Mouse (Mus musculus): ENCODE data around the gene Get4. TPM values are rescaled to one million over a fixed set of nuclear protein-coding genes. Genes with fewer than 3 reads are reported as not detected.

The Get4 gene
- polyA plus RNA-seq, 1 experiment from 2014 or later: 159 TPM

- 0 out of 2 replicates have a peak, but pooled peaks have one; percentile 52 for ATAC-seq (ENCODE audit: insufficient number of reproducible peaks, low FRiP score, low TSS enrichment, low read depth)
- H3K9ac ChIP-seq (ENCODE audit: low read length): no peak overlapping the region
- H3K4me2 ChIP-seq (ENCODE audit: low read depth, severe bottlenecking): no peak overlapping the region
- peaks cover 3% of the 10 kb centered on the region; the same call in 1 of the 2 replicates for H3K36me3 ChIP-seq (ENCODE audit: control insufficient read depth, insufficient read depth, low read length)
- no peak overlapping the region for H3K27ac ChIP-seq (replicated peaks; ENCODE audit: low read depth, low read length)
- no peaks in the 10 kb centered on the region for H3K9me3 ChIP-seq (ENCODE audit: control insufficient read depth, low read length)
- H3K27me3 ChIP-seq (ENCODE audit: control insufficient read depth, insufficient read depth, low read length): no peaks in the 10 kb centered on the region
- no peaks in the 10 kb centered on the region for H3K4me1 ChIP-seq (ENCODE audit: control insufficient read depth, insufficient read depth, low read length)
- peak; percentile 93 for DNase-seq (ENCODE audit: low spot score)
- 5% methylated on average over 15 of the region's 15 CpGs for WGBS
- H3K4me3 ChIP-seq (ENCODE audit: low read depth, low read length): no peak overlapping the region
These were observed 30.1 kb downstream of the Get4 start for GRCm38 (mm10) chr5:139282191-139282590.

DNA sequence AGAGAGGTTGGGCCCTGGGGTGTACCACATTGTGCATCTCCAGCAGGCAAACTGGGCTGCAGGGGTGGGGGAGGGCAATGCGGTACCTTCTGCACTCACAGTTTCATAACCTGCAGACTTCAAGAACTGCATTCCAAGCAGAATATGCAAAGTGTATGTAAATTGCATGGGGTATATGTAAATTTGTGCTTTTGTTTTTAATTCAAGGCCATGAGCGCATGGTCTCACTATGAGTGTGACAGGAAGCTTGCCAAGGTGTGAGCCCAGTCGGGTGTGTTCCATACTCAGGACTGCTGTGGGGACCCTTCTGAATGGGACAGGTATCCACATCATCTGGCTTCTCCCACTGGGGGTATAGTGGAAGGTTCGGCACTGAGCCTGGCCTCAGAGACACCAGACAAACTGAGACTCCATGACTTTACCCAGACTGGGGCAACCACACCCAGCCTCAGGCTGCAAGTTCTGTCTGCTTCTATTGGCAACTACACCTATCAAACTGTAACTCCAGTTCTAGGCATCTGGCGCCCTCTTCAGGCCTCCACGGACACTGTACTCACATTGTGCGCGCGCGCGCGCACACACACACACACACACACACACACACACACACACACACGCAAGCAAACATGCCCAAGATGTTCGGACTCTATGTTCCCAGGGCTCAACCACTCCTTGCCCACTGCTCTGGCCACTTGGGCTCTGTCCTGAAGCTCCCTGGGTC lies 31.5 kb downstream of the Get4 start:
- Histone ChIP-seq H3K4me2 (ENCODE audit: low read depth, severe bottlenecking) (no peak overlapping the region), H3K9ac (ENCODE audit: low read length) (no peak overlapping the region), H3K4me1 (ENCODE audit: control insufficient read depth, insufficient read depth, low read length) (no peaks in the 10 kb centered on the region), H3K27me3 (ENCODE audit: control insufficient read depth, insufficient read depth, low read length) (no peaks in the 10 kb centered on the region), H3K27ac (replicated peaks; ENCODE audit: low read depth, low read length) (no peak overlapping the region), H3K36me3 (ENCODE audit: control insufficient read depth, insufficient read depth, low read length) (peaks cover 3% of the 10 kb centered on the region; the same call in 1 of the 2 replicates), H3K4me3 (ENCODE audit: low read depth, low read length) (no peak overlapping the region), H3K9me3 (ENCODE audit: control insufficient read depth, low read length) (no peaks in the 10 kb centered on the region)
- DNase-seq (ENCODE audit: low spot score) (no peak), ATAC-seq (ENCODE audit: insufficient number of reproducible peaks, low FRiP score, low TSS enrichment, low read depth) (no peak)
- 94% methylated on average over 14 of the region's 14 CpGs for WGBS

GRCm38 (mm10) chr5:139285383-139286067 lies 33.4 kb downstream of the Get4 start:
- Histone ChIP-seq H3K9me3 (ENCODE audit: control insufficient read depth, low read length) (no peaks in the 10 kb centered on the region), H3K4me2 (ENCODE audit: low read depth, severe bottlenecking) (no peak overlapping the region), H3K36me3 (ENCODE audit: control insufficient read depth, insufficient read depth, low read length) (peaks cover 3% of the 10 kb centered on the region; the same call in 1 of the 2 replicates), H3K4me3 (ENCODE audit: low read depth, low read length) (no peak overlapping the region), H3K9ac (ENCODE audit: low read length) (no peak overlapping the region), H3K4me1 (ENCODE audit: control insufficient read depth, insufficient read depth, low read length) (no peaks in the 10 kb centered on the region), H3K27me3 (ENCODE audit: control insufficient read depth, insufficient read depth, low read length) (no peaks in the 10 kb centered on the region), H3K27ac (replicated peaks; ENCODE audit: low read depth, low read length) (no peak overlapping the region)
- DNase-seq (ENCODE audit: low spot score): no peak
- ATAC-seq (ENCODE audit: insufficient number of reproducible peaks, low FRiP score, low TSS enrichment, low read depth): no peak
- WGBS: 64% methylated on average over 8 of the region's 8 CpGs

DNA sequence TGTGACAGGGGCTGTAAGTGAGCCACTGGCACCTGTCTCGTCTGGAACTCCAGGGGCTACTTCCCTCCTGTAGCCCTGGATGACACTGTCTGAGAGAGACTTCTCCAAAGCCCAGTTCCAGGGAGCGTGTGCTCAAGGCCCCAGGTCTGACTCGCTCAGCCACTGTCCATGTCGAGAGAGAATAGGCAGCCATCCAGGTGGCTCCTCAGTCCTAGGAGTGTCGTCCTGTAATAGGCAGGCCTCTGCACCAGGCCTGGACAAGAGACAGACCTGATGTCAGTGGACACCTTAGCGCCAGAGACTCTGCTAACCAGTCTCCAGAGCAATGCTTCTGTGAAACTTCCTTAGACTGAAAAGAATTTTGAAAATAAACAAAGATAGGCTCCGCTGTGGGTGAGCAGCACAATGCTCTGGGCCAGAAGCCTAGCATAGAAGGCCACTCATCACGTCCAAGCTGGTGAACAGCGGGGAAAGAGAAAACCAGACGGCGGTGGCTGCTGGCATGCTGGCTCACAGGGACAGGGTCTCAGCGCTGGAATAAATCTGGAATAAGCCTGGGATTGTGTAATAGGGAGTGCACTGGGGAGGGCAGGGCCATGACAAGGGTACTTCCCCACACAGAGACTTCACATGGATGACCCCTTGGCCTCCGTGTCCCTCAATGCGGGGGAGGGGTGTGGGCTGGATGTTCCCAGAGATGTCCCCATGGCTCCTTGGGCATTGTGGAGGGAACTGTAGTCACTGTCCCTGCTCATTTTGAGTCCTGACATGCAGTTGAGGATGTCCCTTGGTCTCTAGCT lies 34.2 kb downstream of the Get4 start:
- H3K4me1 ChIP-seq (ENCODE audit: control insufficient read depth, insufficient read depth, low read length): no peaks in the 10 kb centered on the region
- H3K27me3 ChIP-seq (ENCODE audit: control insufficient read depth, insufficient read depth, low read length): no peaks in the 10 kb centered on the region
- DNase-seq (ENCODE audit: low spot score): no peak
- H3K4me3 ChIP-seq (ENCODE audit: low read depth, low read length): no peak overlapping the region
- no peak overlapping the region for H3K27ac ChIP-seq (replicated peaks; ENCODE audit: low read depth, low read length)
- no peaks in the 10 kb centered on the region for H3K36me3 ChIP-seq (ENCODE audit: control insufficient read depth, insufficient read depth, low read length)
- H3K4me2 ChIP-seq (ENCODE audit: low read depth, severe bottlenecking): no peak overlapping the region
- ATAC-seq (ENCODE audit: insufficient number of reproducible peaks, low FRiP score, low TSS enrichment, low read depth): no peak
- no peaks in the 10 kb centered on the region for H3K9me3 ChIP-seq (ENCODE audit: control insufficient read depth, low read length)
- H3K9ac ChIP-seq (ENCODE audit: low read length): no peak overlapping the region
- WGBS: 66% methylated on average over 14 of the region's 14 CpGs

- WGBS: 90% methylated on average over 5 of the region's 5 CpGs
- ATAC-seq (ENCODE audit: insufficient number of reproducible peaks, low FRiP score, low TSS enrichment, low read depth): no peak
- Histone ChIP-seq H3K36me3 (ENCODE audit: control insufficient read depth, insufficient read depth, low read length) (no peaks in the 10 kb centered on the region), H3K9ac (ENCODE audit: low read length) (no peak overlapping the region), H3K4me2 (ENCODE audit: low read depth, severe bottlenecking) (no peak overlapping the region), H3K27me3 (ENCODE audit: control insufficient read depth, insufficient read depth, low read length) (no peaks in the 10 kb centered on the region), H3K4me3 (ENCODE audit: low read depth, low read length) (no peak overlapping the region), H3K9me3 (ENCODE audit: control insufficient read depth, low read length) (no peaks in the 10 kb centered on the region), H3K4me1 (ENCODE audit: control insufficient read depth, insufficient read depth, low read length) (no peaks in the 10 kb centered on the region), H3K27ac (replicated peaks; ENCODE audit: low read depth, low read length) (no peak overlapping the region)
- DNase-seq (ENCODE audit: low spot score): no peak
These were observed 35.0 kb downstream of the Get4 start for GRCm38 (mm10) chr5:139287099-139287498.

GRCm38 (mm10) chr5:139287787-139288186 lies 35.7 kb downstream of the Get4 start:
- Histone ChIP-seq H3K36me3 (ENCODE audit: control insufficient read depth, insufficient read depth, low read length) (no peaks in the 10 kb centered on the region), H3K4me1 (ENCODE audit: control insufficient read depth, insufficient read depth, low read length) (no peaks in the 10 kb centered on the region), H3K27me3 (ENCODE audit: control insufficient read depth, insufficient read depth, low read length) (no peaks in the 10 kb centered on the region), H3K4me2 (ENCODE audit: low read depth, severe bottlenecking) (no peak overlapping the region), H3K9me3 (ENCODE audit: control insufficient read depth, low read length) (no peaks in the 10 kb centered on the region), H3K27ac (replicated peaks; ENCODE audit: low read depth, low read length) (no peak overlapping the region), H3K9ac (ENCODE audit: low read length) (no peak overlapping the region), H3K4me3 (ENCODE audit: low read depth, low read length) (no peak overlapping the region)
- 85% methylated on average over 4 of the region's 4 CpGs for WGBS
- ATAC-seq (ENCODE audit: insufficient number of reproducible peaks, low FRiP score, low TSS enrichment, low read depth): no peak
- no peak for DNase-seq (ENCODE audit: low spot score)

DNA sequence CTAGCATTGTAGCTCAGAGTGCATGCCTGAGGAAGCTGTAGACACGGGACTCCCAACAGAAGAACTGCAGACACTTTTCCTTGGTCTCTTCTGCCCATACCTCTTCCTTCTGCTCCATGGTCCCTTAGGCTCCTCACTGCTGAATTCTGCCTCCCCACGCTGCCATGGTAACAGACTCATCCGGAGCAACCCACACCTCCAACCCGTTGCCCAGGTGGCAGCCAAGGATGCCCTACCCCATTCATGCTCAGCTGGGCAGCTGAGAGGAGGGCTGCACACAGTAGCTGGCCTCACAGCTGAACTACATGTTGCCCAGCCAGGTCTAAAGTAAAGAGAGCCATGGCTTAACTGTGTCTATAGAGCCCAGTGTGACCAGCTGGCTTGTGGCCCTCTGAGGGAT lies 36.5 kb downstream of the Get4 start:
- 80% methylated on average over 4 of the region's 4 CpGs for WGBS
- Histone ChIP-seq H3K9ac (ENCODE audit: low read length) (no peak overlapping the region), H3K9me3 (ENCODE audit: control insufficient read depth, low read length) (no peaks in the 10 kb centered on the region), H3K36me3 (ENCODE audit: control insufficient read depth, insufficient read depth, low read length) (no peaks in the 10 kb centered on the region), H3K4me3 (ENCODE audit: low read depth, low read length) (no peak overlapping the region), H3K27ac (replicated peaks; ENCODE audit: low read depth, low read length) (no peak overlapping the region), H3K4me2 (ENCODE audit: low read depth, severe bottlenecking) (no peak overlapping the region), H3K4me1 (ENCODE audit: control insufficient read depth, insufficient read depth, low read length) (no peaks in the 10 kb centered on the region), H3K27me3 (ENCODE audit: control insufficient read depth, insufficient read depth, low read length) (no peaks in the 10 kb centered on the region)
- DNase-seq (ENCODE audit: low spot score): no peak
- no peak for ATAC-seq (ENCODE audit: insufficient number of reproducible peaks, low FRiP score, low TSS enrichment, low read depth)

- Histone ChIP-seq H3K4me2 (ENCODE audit: low read depth, severe bottlenecking) (no peak overlapping the region), H3K9ac (ENCODE audit: low read length) (no peak overlapping the region), H3K9me3 (ENCODE audit: control insufficient read depth, low read length) (no peaks in the 10 kb centered on the region), H3K4me1 (ENCODE audit: control insufficient read depth, insufficient read depth, low read length) (no peaks in the 10 kb centered on the region), H3K4me3 (ENCODE audit: low read depth, low read length) (no peak overlapping the region), H3K36me3 (ENCODE audit: control insufficient read depth, insufficient read depth, low read length) (no peaks in the 10 kb centered on the region), H3K27ac (replicated peaks; ENCODE audit: low read depth, low read length) (no peak overlapping the region), H3K27me3 (ENCODE audit: control insufficient read depth, insufficient read depth, low read length) (no peaks in the 10 kb centered on the region)
- DNase-seq (ENCODE audit: low spot score): no peak
- no peak for ATAC-seq (ENCODE audit: insufficient number of reproducible peaks, low FRiP score, low TSS enrichment, low read depth)
- 82% methylated on average over 12 of the region's 12 CpGs for WGBS
These were observed 38.5 kb downstream of the Get4 start for GRCm38 (mm10) chr5:139290467-139291259.
